Comparison of ENCODE assay signal across 33 mouse cellular contexts in the genomic region with DNA sequence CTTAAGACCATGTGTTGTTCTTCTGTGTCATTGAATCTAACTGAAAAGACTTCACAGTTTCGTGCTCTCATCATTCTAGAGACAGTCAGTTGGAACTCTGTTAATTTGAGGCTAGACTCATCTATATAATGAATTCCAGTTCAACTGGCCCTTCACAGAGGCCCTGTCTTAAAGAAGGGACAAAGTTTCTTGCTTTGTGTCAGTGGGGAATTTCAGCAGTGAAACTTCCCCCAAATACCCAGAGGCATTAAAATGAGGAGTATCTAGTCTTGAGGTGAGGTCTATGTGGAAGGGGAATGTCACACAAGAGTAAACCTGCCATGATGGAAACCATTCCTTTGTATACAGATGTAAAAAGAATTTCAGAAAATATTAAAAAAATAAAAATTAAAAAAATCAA. TPM values are rescaled to one million over a fixed set of nuclear protein-coding genes. Genes with fewer than 3 reads are reported as not detected.
"Had no signal": no experiment of that assay in that cellular context is flagged by ENCODE, and none has a peak within 500 bp of the region (broad histone marks: within the 10 kb centered on the region; RNA-seq: fewer than 3 reads in every experiment).

No protein-coding gene starts in this region.

- H3K4me1 ChIP-seq: limb, embryonic 10.5 days; limb, embryonic 12.5 days; limb, embryonic 13.5 days; limb, embryonic 15.5 days; liver, embryonic 12.5 days; liver, embryonic 13.5 days; liver, embryonic 15.5 days; lung, embryonic 15.5 days; megakaryocyte, embryonic 14.5 days; midbrain, embryonic 10.5 days; midbrain, embryonic 12.5 days; midbrain, embryonic 13.5 days; midbrain, embryonic 15.5 days had no signal

- H3K27ac ChIP-seq: limb, embryonic 10.5 days; limb, embryonic 12.5 days; limb, embryonic 13.5 days; limb, embryonic 15.5 days; liver, embryonic 12.5 days; liver, embryonic 13.5 days; liver, embryonic 14.5 days; liver, embryonic 15.5 days; lung, embryonic 15.5 days; macrophage; midbrain, embryonic 10.5 days; midbrain, embryonic 12.5 days; midbrain, embryonic 13.5 days; midbrain, embryonic 15.5 days had no signal

- DNase-seq: left cerebral cortex, postnatal 4 days; liver; liver, embryonic 13.5 days; liver, postnatal 0 days; lung, adult 18-20 months; lung, adult 2 months; lung, embryonic 14.5 days; lung, postnatal 10 days; lung, postnatal 14 days; lung, postnatal 36 days; lung, postnatal 4 days; midbrain, embryonic 14.5 days had no signal

- H3K36me3 ChIP-seq: limb, embryonic 10.5 days; limb, embryonic 12.5 days; limb, embryonic 13.5 days; limb, embryonic 15.5 days; liver, embryonic 12.5 days; liver, embryonic 13.5 days; liver, embryonic 15.5 days; lung, embryonic 15.5 days; midbrain, embryonic 10.5 days; midbrain, embryonic 12.5 days; midbrain, embryonic 13.5 days; midbrain, embryonic 15.5 days had no signal

- H3K4me2 ChIP-seq: limb, embryonic 12.5 days; limb, embryonic 13.5 days; limb, embryonic 15.5 days; liver, embryonic 11.5 days; liver, embryonic 12.5 days; liver, embryonic 13.5 days; liver, embryonic 15.5 days; lung, embryonic 14.5 days; lung, embryonic 15.5 days; midbrain, embryonic 11.5 days; midbrain, embryonic 12.5 days; midbrain, embryonic 13.5 days; midbrain, embryonic 15.5 days had no signal

- H3K9ac ChIP-seq: limb, embryonic 12.5 days; limb, embryonic 13.5 days; limb, embryonic 15.5 days; liver, embryonic 12.5 days; liver, embryonic 13.5 days; liver, embryonic 14.5 days; liver, embryonic 15.5 days; liver, postnatal 0 days; lung, embryonic 14.5 days; lung, embryonic 15.5 days; midbrain, embryonic 12.5 days; midbrain, embryonic 13.5 days; midbrain, embryonic 15.5 days had no signal

- H3K9me3 ChIP-seq: limb, embryonic 10.5 days; limb, embryonic 12.5 days; limb, embryonic 13.5 days; limb, embryonic 15.5 days; liver, embryonic 13.5 days; liver, embryonic 15.5 days; lung, embryonic 15.5 days; midbrain, embryonic 10.5 days; midbrain, embryonic 12.5 days; midbrain, embryonic 13.5 days; midbrain, embryonic 15.5 days had no signal

- H3K27me3 ChIP-seq: limb, embryonic 12.5 days; limb, embryonic 13.5 days; limb, embryonic 15.5 days; liver, embryonic 12.5 days; liver, embryonic 13.5 days; liver, embryonic 15.5 days; lung, embryonic 15.5 days; megakaryocyte, embryonic 14.5 days; midbrain, embryonic 12.5 days; midbrain, embryonic 13.5 days; midbrain, embryonic 15.5 days had no signal

- H3K4me3 ChIP-seq: limb, embryonic 10.5 days; limb, embryonic 12.5 days; limb, embryonic 13.5 days; limb, embryonic 15.5 days; liver, embryonic 12.5 days; liver, embryonic 13.5 days; liver, embryonic 15.5 days; lung, embryonic 15.5 days; megakaryocyte, embryonic 14.5 days; midbrain, embryonic 10.5 days; midbrain, embryonic 12.5 days; midbrain, embryonic 13.5 days; midbrain, embryonic 15.5 days; myocyte had no signal

RNA-seq across cellular contexts. Expression of gene Clec2d, which starts 21.9 kb away (rescaled TPM):
- polyA plus RNA-seq: limb, embryonic 10.5 days; limb, embryonic 11.5 days; limb, embryonic 13.5 days; liver, embryonic 11.5 days; liver, embryonic 12.5 days; midbrain, embryonic 10.5 days; midbrain, embryonic 11.5 days; midbrain, embryonic 15.5 days; midbrain, embryonic 16.5 days; midbrain, postnatal 0 days; neural tube, embryonic 11.5 days had no signal
